Mouse (Mus musculus) intestine, postnatal 0 days (tissue): ENCODE data around the gene 9930021J03Rik. TPM values are rescaled to one million over a fixed set of nuclear protein-coding genes. Genes with fewer than 3 reads are reported as not detected.

Source experiments
- ATAC-seq: fragments of 200-750 bp; cut with Nextera tagmentation; 2 replicates; pipeline ENCODE4 v1.8.0; 2017; ENCODE audit warnings: mild to moderate bottlenecking, moderate TSS enrichment, moderate library complexity
- H3K27ac ChIP-seq: fragments of 300-500 bp; sonication (generic); 2 replicates; pipeline ENCODE4 v1.5.1; 2014; ENCODE audit warnings: mild to moderate bottlenecking, low read depth, low read length, moderate library complexity
- H3K27me3 ChIP-seq: fragments of 300-500 bp; sonication (generic); replicated peaks from 2 replicates; pipeline ENCODE4 v1.6.1; 2014; ENCODE audit warnings: low read length, mixed read lengths; ENCODE audit not compliant: control insufficient read depth, insufficient read depth
- H3K36me3 ChIP-seq: fragments of 300-500 bp; sonication (generic); 2 replicates; pipeline ENCODE4 v1.6.1; 2014; ENCODE audit warnings: mild to moderate bottlenecking, moderate library complexity; ENCODE audit not compliant: control insufficient read depth, insufficient read depth
- H3K4me1 ChIP-seq: fragments of 300-500 bp; sonication (generic); replicated peaks from 2 replicates; pipeline ENCODE4 v1.6.1; 2014; ENCODE audit warnings: antibody characterized with exemption, low read length, mixed read lengths; ENCODE audit not compliant: control insufficient read depth, insufficient read depth
- H3K4me2 ChIP-seq: fragments of 300-500 bp; sonication (generic); replicated peaks from 2 replicates; pipeline ENCODE4 v1.6.1; 2014; ENCODE audit warnings: low read depth, mild to moderate bottlenecking, moderate library complexity
- H3K4me3 ChIP-seq: fragments of 300-500 bp; sonication (generic); 2 replicates; pipeline ENCODE4 v1.5.1; 2014; ENCODE audit warnings: low read depth, low read length
- H3K9ac ChIP-seq: fragments of 300-500 bp; sonication (generic); 2 replicates; pipeline ENCODE4 v1.6.1; 2014; ENCODE audit warnings: mild to moderate bottlenecking, low read depth, low read length
- H3K9me3 ChIP-seq: fragments of 300-500 bp; sonication (generic); 2 replicates; pipeline ENCODE4 v1.6.1; 2016; ENCODE audit warnings: mixed run types; ENCODE audit not compliant: control insufficient read depth
- CTCF ChIP-seq: sonication (generic); IDR thresholded peaks from 2 replicates; pipeline ENCODE4 v1.5.1; 2016; ENCODE audit warnings: low read depth, mild to moderate bottlenecking, control low read depth, antibody characterized with exemption, moderate library complexity
- WGBS: fragments of 180-500 bp; shearing (Covaris S2); extraction: QIAGEN DNeasy Blood & Tissue Kit; methylation state at CpG from one replicate; pipeline ENCODE4 v1.1.7; 2014; 5-methylcytosine and 5-hydroxymethylcytosine counted together
- polyA plus RNA-seq: library from polyadenylated mRNA; unstranded; fragments of >200 nt; fragmentation: Nextera tagmentation; extraction: Ambion mirVana; gene quantifications from 2 replicates; pipeline ENCODE4 v1.2.1, GENCODE M21; 2015

The 9930021J03Rik gene
- polyA plus RNA-seq, 1 experiment from 2014 or later: 3.4 TPM

- TF ChIP-seq CTCF: no peak
- 0 out of 2 replicates have a peak, but pooled peaks have one; percentile 10 for ATAC-seq
- Histone ChIP-seq H3K27ac (no peak overlapping the region), H3K9me3 (no peaks in the 10 kb centered on the region), H3K27me3 (no peaks in the 10 kb centered on the region), H3K4me1 (no peaks in the 10 kb centered on the region), H3K4me3 (no peak overlapping the region), H3K4me2 (no peak overlapping the region), H3K9ac (no peak overlapping the region), H3K36me3 (no peaks in the 10 kb centered on the region)
- WGBS: 50% methylated on average over 5 of the region's 5 CpGs
These were observed 138.7 kb downstream of the 9930021J03Rik start for GRCm38 (mm10) chr19:29666965-29667594.

- no peak overlapping the region for H3K27ac ChIP-seq
- no peaks in the 10 kb centered on the region for H3K36me3 ChIP-seq
- H3K4me3 ChIP-seq: no peak overlapping the region
- H3K4me2 ChIP-seq: no peak overlapping the region
- no peaks in the 10 kb centered on the region for H3K27me3 ChIP-seq
- no peaks in the 10 kb centered on the region for H3K4me1 ChIP-seq
- H3K9ac ChIP-seq: no peak overlapping the region
- no peak for TF ChIP-seq CTCF
- 58% methylated on average over 4 of the region's 4 CpGs for WGBS
- ATAC-seq: no peak
- H3K9me3 ChIP-seq: no peaks in the 10 kb centered on the region
These were observed 139.6 kb downstream of the 9930021J03Rik start for GRCm38 (mm10) chr19:29666164-29666563.

GRCm38 (mm10) chr19:29664934-29665333, 140.9 kb downstream of the 9930021J03Rik start:
- no peak for TF ChIP-seq CTCF
- no peaks in the 10 kb centered on the region for H3K36me3 ChIP-seq
- no peak for ATAC-seq
- no peaks in the 10 kb centered on the region for H3K4me1 ChIP-seq
- no peak overlapping the region for H3K4me3 ChIP-seq
- H3K27me3 ChIP-seq: no peaks in the 10 kb centered on the region
- no peak overlapping the region for H3K4me2 ChIP-seq
- 75% methylated on average over 5 of the region's 5 CpGs for WGBS
- H3K27ac ChIP-seq: no peak overlapping the region
- H3K9ac ChIP-seq: no peak overlapping the region
- H3K9me3 ChIP-seq: no peaks in the 10 kb centered on the region

Other genes with a start within 250 kb of the 9930021J03Rik start
- gene Ermp1, start 157.6 kb downstream of the 9930021J03Rik start, polyA plus RNA-seq: 7.8 and 8.3 TPM in 2 replicates
- 2.7 and 2.9 TPM in 2 replicates for gene Mlana, start 108.2 kb downstream of the 9930021J03Rik start, polyA plus RNA-seq
- gene Ranbp6, start 7.0 kb upstream of the 9930021J03Rik start, polyA plus RNA-seq: 6.5 and 6.6 TPM in 2 replicates
- gene Il33, start 119.1 kb upstream of the 9930021J03Rik start, polyA plus RNA-seq: 15.4 and 16.4 TPM in 2 replicates
- not detected in 2 replicates for gene Trpd52l3, start 197.8 kb upstream of the 9930021J03Rik start, polyA plus RNA-seq
- 18.3 and 20.8 TPM in 2 replicates for gene Uhrf2, start 224.5 kb upstream of the 9930021J03Rik start, polyA plus RNA-seq